Mouse (Mus musculus): Measurements from ENCODE around the gene Rbm28.
"Not testable (repeated sequence)": the region's sequence is repeated elsewhere in the genome, so short reads cannot be mapped to it uniquely, and the experiment has no call there.

Rbm28 gene

GRCm38 (mm10) chr6:29193961-29194750, 29.4 kb upstream of the Rbm28 start:
- no peak for DNase-seq

DNA sequence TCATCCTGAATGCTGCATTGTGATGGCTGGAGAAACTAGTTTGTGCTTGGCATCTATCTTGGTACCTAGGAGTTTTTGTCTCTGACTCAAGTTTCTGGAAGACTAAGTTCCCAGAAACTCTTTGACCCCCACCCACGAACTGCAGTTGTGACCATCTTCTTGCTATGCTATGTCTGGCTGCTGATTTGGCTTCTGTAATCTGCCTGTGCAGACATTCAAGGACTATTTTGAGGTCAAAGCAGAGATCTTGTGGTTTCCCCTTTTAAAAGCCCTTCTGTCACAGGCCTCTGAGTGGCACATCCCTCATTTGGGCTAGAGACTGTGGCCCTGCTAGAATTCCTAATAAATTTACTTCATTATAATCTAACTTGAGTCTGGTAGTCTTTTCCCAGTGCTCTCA, 23.1 kb upstream of the Rbm28 start:
- no peak for DNase-seq

DNA sequence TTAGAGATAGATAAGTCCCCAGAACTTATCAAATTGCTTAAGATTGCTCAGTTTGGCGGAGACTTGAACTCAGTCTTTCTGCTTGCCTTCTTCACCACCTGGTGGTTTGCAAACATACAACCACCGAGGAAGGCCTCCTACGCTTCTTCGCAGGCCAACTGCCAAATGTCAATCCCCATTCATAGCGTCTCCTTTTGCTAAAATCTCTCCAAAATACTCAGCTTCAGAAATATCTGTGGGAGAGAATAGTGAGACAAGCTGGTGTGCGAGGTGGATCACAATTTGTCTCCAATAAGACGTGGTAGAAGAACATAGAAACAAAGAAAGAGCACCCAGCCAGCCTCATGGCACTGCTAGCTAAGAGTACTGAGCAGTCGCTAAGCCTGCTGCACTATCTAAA, 15.0 kb upstream of the Rbm28 start:
- DNase-seq, result peak; percentile 65

DNA sequence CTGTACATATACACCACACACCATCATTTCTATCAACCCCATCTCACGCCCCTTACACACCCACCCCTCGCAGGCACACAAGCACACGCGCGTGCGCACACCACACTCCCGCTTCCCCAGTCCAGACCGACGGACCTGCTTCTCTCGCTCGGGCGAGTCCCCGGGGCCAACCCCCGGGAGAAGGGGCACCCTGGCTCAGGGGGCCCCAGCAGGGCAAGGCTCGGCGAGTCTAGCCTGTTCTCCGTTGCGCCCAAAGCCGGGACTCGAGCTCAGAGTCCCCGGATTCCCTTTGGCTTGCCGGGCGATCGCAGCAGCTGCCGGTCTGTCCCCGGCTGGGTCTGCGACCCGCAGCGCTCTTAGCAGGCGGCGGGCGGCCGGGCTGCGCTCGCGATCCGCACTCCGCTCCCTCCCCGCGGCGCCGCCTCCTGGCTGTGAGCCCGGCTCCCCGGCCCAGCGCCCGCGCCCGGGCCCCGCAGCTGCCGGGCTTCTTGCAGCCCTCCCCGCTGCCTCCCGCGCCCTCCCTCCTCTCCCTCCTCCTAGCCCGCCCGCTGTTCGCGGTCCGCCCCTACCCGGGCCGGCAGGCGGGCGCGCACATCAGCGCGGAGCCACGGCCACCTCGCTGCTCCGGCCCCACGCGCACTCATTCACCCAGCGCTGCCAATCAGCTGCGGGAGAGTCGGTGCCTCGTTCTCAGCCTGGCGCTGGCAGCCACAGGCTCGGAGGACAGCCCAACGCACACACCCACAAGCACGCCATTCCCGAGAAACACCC, 14.3 kb upstream of the Rbm28 start, which contains the start of gene Prrt4:
Gene Prrt4 (minus strand): TSS at position 697 of the 771 bp plus-strand sequence.
- peak; percentile 80 for DNase-seq

- peak; percentile 30 for DNase-seq
Observed at GRCm38 (mm10) chr6:29177901-29178879, 13.4 kb upstream of the Rbm28 start.

DNA sequence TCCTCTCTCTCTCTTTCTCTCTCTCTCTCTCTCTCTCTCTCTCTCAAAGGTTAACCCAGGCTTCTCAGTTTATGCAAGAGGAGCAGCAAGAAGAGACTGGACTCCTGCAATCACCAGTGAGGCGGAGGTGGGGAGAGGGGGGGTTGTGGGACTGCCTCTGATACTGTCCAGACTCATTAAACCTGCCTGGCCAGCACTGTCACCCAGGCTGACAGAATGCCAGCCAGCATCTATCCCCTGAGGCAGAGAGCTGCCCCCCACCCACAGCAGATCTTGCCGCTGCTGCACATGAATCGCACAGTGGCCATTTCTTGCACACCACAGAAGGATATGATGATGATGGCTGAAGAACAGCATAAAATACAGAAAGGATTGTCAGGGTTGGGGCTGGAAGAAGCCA, 10.3 kb upstream of the Rbm28 start:
- DNase-seq, result no peak

- no peak for DNase-seq
Observed at GRCm38 (mm10) chr6:29174368-29174767, 9.6 kb upstream of the Rbm28 start.

DNA sequence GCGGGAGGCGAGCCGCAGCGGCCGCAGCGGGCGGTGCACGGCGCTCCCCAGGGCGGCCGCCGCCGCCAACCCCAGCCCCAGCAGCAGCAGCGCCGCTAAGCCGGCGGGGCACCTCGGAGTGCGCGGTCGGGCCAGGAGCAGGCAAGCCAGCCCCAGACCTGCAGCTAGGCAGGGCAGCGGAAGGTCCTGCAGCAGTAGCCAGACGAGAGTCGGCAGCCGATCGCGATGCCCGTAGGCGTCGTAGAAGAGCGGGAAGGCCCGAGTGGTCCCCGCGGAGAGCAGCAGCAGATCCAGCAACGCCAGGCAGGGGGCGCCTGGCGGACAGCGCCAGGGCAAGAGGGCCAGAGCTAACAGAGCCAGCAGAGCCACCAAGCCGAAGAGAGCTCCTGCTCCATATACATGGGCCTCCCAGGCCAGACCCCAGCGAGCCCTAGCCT, 6.2 kb upstream of the Rbm28 start:
- DNase-seq, result peak; percentile 73

- no peak for DNase-seq
Observed at GRCm38 (mm10) chr6:29170063-29170921, 5.5 kb upstream of the Rbm28 start.

DNA sequence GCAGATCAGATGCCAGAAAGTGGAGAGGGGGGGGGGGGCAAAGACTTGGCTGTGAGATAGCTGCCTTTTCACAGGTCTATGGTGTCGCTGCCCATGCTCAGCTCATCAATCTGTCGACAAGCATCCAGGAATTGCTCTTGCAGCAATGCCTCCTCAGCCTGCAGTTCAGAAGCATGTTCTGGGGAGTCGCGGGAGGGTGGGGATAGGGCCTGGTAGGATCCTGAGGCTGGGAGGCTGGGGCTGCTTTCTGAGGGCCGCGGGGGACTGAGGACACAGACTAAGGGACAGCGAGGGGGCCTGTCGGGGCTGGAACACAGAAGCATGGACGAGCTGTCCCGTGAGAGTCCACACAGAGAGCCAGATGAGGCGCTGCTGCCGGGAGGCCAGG, 4.9 kb upstream of the Rbm28 start:
- DNase-seq, result no peak

GRCm38 (mm10) chr6:29168871-29169270, 4.1 kb upstream of the Rbm28 start:
- no peak for DNase-seq

DNA sequence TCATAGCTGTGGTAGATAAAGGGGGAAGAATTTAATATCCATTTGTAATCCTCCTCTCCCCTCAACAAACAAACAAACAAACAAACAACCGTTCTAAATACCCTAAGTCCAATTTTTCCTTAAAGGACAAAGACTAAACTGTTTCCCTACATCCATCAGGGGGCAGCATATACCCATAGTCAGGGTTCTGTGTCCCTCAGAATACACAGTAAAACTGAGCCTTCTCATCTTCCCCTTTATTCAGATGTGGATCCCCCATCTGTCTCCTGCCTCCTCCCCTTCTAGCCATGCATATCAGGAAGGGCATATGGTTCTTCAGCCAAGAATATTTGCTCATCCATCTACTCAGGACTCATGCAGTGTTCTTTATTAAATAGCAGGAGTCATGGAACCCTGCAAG, 1.4 kb upstream of the Rbm28 start:
- DNase-seq, result peak; percentile 73

- DNase-seq, result not testable (repeated sequence)
Observed at GRCm38 (mm10) chr6:29161291-29161690, 3.5 kb downstream of the Rbm28 start.

DNA sequence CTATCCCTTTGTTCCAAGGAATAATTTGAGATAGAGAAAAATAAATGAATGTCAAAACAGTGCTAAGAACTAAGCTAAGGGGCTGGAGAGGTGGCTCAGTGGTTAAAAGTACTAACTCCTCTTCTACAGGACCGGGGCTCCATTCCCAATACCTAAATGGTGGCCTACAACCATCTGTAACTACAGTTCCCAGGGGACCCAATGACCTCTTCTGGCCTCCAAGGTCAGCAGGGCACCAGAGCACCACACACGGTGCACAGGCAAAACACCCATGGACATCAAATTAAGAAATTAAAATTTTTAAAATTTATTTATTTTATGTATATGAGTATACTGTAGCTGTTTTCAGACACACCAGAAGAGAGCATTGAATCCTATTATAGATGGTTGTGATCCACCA, 4.0 kb downstream of the Rbm28 start:
- no peak for DNase-seq

DNA sequence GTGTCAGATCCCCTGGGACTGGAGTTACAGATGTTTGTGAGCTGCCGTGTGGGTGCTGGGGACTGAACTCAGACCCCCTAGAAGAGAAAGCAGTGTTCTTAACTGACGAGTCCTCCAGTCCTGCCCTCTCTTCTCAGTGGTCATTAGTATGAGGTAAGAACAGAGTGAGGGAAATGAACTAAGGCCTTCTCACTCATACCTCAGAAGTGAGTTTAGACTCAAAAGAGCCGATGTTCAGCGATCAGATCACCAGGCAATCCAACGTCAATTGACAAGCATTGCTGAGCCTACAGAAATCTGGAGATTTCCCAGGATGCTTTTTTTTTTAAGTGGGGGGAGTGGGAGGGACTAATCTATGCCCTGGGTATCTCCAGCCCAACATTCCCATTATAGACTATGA, 8.5 kb downstream of the Rbm28 start:
- no peak for DNase-seq

- no peak for DNase-seq
Observed at GRCm38 (mm10) chr6:29150001-29150400, 14.8 kb downstream of the Rbm28 start.

DNA sequence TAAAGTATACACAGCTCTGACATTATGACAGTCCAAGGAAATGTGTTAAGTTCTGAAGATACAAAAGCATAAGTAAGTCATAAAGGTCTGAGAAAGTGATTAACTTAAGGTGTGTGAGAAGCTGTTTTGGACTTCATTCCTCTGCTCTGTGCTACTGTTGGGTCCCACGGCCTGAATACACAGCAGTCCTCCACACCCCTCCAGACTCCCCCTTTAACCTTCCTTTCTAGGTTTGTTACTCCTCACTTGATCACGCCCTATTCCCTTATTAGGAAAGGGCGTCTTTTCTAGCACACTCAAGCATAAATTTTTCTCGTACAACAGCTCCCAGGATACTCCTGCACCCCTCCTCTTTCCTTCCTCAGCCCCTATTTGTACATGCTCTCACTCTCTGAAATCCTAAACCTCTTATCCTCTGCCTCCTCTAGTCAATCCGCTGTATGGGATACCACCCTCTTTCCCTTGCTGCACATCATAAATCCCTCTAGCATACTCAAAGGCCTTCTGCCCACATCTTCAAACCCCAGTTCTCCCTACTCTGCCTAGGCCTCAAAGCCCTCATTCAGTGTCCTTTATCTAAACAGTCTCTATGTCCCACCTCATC, 17.3 kb downstream of the Rbm28 start:
- DNase-seq, result no peak

DNA sequence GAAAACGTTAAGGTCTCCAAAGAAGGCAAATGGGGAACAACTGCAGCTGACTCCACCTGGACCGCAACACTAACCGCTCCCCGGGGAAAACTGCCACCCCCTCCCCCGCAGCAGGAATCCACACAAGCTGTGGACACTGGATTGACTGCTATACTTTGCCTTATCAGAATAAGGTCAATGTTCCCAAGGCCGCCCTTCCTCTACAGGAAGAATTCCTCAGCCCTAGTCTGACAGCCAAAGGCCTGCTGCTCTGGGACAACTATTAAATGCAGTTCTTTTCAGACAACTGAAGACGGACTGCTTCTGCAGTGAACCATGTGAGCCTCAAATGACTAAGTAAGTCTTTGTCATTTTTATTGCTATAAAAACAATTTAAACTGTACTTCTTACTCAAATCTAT, 18.2 kb downstream of the Rbm28 start:
- no peak for DNase-seq

- DNase-seq, result peak; percentile 29
Observed at GRCm38 (mm10) chr6:29145456-29146307, 19.1 kb downstream of the Rbm28 start.

DNA sequence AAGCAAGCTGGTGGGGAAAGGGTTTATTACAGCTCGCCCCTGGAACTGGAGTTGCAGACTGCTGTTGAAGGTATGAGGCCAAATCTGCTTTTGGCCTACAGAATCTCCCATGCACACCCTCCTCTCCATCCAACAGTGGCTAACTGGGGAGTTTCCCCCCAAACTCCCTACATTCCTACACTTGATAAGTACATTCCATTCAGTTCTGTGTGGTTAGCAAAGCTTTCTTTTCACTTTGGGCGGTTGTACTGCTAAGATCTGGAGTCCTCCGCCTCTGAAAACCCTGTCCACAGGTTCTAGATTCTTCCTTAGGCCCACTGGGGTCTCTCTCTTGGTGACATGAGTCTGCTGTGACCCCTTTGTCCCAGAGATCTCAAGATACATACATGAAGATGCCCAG, 19.8 kb downstream of the Rbm28 start:
- DNase-seq, result no peak

All from right cerebral cortex, adult 18-20 months (tissue).